Mouse (Mus musculus): ENCODE data around the gene Slc45a3. TPM values are rescaled to one million over a fixed set of nuclear protein-coding genes. Genes with fewer than 3 reads are reported as not detected.

Gene Slc45a3
- polyA plus RNA-seq, 1 experiment from 2014 or later = 2.6 TPM

DNA sequence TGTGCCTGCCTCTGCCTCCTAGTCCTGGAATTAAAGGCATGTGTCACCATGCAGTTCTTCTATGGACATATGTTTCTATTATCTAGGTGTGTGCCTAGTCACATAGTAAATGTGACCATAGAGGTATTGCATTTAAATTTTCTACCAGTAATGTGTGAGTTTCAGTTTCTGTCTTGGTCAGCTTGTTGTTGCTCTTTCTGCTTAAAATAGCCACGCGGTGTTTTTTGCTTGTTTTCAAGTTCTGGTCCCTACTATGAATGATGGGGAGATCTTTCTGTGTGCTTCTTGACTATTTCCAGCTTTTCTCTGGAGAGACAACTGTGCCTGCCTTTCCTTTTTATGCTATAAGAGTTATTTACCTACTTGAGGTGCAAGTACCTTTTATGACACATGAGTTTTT is 49.0 kb downstream of the Slc45a3 start:
- H3K4me2 ChIP-seq = no peak overlapping the region
- no peaks in the 10 kb centered on the region for H3K27me3 ChIP-seq
- DNase-seq (no peak), ATAC-seq (ENCODE audit: low read depth) (no peak)
- WGBS (ENCODE audit: insufficient replicate concordance) = 70% methylated on average over 2 of the region's 2 CpGs
- no peak overlapping the region for H3K27ac ChIP-seq
- H3K4me3 ChIP-seq (replicated peaks) = no peak overlapping the region
- H3K36me3 ChIP-seq = peaks cover 31% of the 10 kb centered on the region
- H3K9me3 ChIP-seq (replicated peaks) = no peaks in the 10 kb centered on the region
- H3K9ac ChIP-seq = no peak overlapping the region
- peaks cover 46% of the 10 kb centered on the region for H3K4me1 ChIP-seq (replicated peaks)

DNA sequence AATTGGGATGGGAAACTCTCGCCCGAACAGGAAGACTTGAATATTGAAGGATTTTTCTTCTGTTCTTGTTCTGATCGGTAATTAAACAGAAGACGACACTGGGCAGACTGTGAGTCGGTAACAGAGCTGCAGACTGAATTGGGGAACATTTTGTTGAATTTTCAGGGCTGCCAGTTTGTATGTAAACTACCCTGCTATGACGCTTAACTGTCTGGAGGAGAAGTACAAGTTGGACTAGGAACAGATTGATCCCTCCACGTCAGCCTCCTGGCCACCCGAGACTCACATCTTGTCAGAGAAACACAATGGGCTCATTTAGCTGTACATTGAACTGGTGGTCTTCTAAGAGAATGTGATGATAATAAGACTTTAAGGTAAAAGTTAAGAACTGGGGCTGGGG is 50.1 kb downstream of the Slc45a3 start:
- H3K9ac ChIP-seq = no peak overlapping the region
- no peak for DNase-seq
- H3K27ac ChIP-seq = no peak overlapping the region
- no peak overlapping the region for H3K4me3 ChIP-seq (replicated peaks)
- H3K9me3 ChIP-seq (replicated peaks) = no peaks in the 10 kb centered on the region
- WGBS (ENCODE audit: insufficient replicate concordance) = 87% methylated on average over 8 of the region's 8 CpGs
- peaks cover 44% of the 10 kb centered on the region for H3K4me1 ChIP-seq (replicated peaks)
- peaks cover 41% of the 10 kb centered on the region for H3K36me3 ChIP-seq
- no peak overlapping the region for H3K4me2 ChIP-seq
- no peaks in the 10 kb centered on the region for H3K27me3 ChIP-seq
- no peak for ATAC-seq (ENCODE audit: low read depth)

GRCm38 (mm10) chr1:132014800-132015199 is 52.0 kb downstream of the Slc45a3 start:
- Histone ChIP-seq H3K27ac (no peak overlapping the region), H3K36me3 (peaks cover 60% of the 10 kb centered on the region), H3K27me3 (no peaks in the 10 kb centered on the region), H3K4me2 (no peak overlapping the region), H3K4me1 (replicated peaks) (peaks cover 33% of the 10 kb centered on the region), H3K4me3 (replicated peaks) (no peak overlapping the region), H3K9ac (no peak overlapping the region), H3K9me3 (replicated peaks) (no peaks in the 10 kb centered on the region)
- no peak for DNase-seq
- no peak for ATAC-seq (ENCODE audit: low read depth)
- 85% methylated on average over 1 of the region's 1 CpGs for WGBS (ENCODE audit: insufficient replicate concordance)

DNA sequence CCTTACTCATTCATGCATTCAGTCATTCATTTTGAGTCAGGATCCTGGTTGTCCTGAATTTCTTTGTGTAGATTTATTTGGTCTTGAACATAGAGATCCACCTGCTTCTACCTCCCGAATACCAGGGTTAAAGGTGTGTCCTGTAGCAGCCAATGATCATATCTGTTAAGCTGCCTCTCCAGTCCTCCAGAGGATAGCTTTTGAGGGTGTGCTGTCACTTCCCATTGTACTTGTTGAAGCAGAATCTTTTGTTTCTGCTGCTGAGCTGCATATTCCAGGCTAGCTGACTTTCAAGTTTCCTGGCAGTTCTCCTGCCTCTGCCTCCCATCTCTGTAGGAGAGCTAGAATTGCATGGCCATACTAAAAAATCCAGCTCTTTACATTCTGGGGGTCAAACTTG is 53.9 kb downstream of the Slc45a3 start:
- Histone ChIP-seq H3K9me3 (replicated peaks) (no peaks in the 10 kb centered on the region), H3K9ac (no peak overlapping the region), H3K4me2 (no peak overlapping the region), H3K36me3 (peaks cover 77% of the 10 kb centered on the region), H3K4me3 (replicated peaks) (no peak overlapping the region), H3K4me1 (replicated peaks) (peaks cover 18% of the 10 kb centered on the region), H3K27ac (no peak overlapping the region), H3K27me3 (no peaks in the 10 kb centered on the region)
- ATAC-seq (ENCODE audit: low read depth) (no peak), DNase-seq (no peak)
- 86% methylated on average over 1 of the region's 1 CpGs for WGBS (ENCODE audit: insufficient replicate concordance)

- H3K4me2 ChIP-seq = no peak overlapping the region
- H3K9me3 ChIP-seq (replicated peaks) = no peaks in the 10 kb centered on the region
- ATAC-seq (ENCODE audit: low read depth) = no peak
- peaks cover 13% of the 10 kb centered on the region for H3K4me1 ChIP-seq (replicated peaks)
- H3K9ac ChIP-seq = no peak overlapping the region
- no peak overlapping the region for H3K27ac ChIP-seq
- peaks cover 87% of the 10 kb centered on the region for H3K36me3 ChIP-seq
- no peak for DNase-seq
- WGBS (ENCODE audit: insufficient replicate concordance) = 90% methylated on average over 7 of the region's 7 CpGs
- H3K27me3 ChIP-seq = no peaks in the 10 kb centered on the region
- H3K4me3 ChIP-seq (replicated peaks) = no peak overlapping the region
Observed at GRCm38 (mm10) chr1:132019876-132020275, 57.1 kb downstream of the Slc45a3 start.

GRCm38 (mm10) chr1:132022107-132022506 is 59.3 kb downstream of the Slc45a3 start:
- WGBS (ENCODE audit: insufficient replicate concordance) = 69% methylated on average over 3 of the region's 3 CpGs
- no peak overlapping the region for H3K4me2 ChIP-seq

GRCm38 (mm10) chr1:132026925-132027646 is 64.3 kb downstream of the Slc45a3 start:
- H3K9ac ChIP-seq = peak overlapping the region; percentile 64

More at GRCm38 (mm10) chr1:132022107-132022506, 59.3 kb downstream of the Slc45a3 start:
- Histone ChIP-seq H3K4me3 (replicated peaks) (no peak overlapping the region), H3K9ac (no peak overlapping the region), H3K9me3 (replicated peaks) (no peaks in the 10 kb centered on the region), H3K27me3 (no peaks in the 10 kb centered on the region), H3K36me3 (peaks cover 82% of the 10 kb centered on the region), H3K27ac (peak overlapping the region; percentile 73), H3K4me1 (replicated peaks) (peaks cover 32% of the 10 kb centered on the region)
- ATAC-seq (ENCODE audit: low read depth) = no peak
- DNase-seq = no peak

DNA sequence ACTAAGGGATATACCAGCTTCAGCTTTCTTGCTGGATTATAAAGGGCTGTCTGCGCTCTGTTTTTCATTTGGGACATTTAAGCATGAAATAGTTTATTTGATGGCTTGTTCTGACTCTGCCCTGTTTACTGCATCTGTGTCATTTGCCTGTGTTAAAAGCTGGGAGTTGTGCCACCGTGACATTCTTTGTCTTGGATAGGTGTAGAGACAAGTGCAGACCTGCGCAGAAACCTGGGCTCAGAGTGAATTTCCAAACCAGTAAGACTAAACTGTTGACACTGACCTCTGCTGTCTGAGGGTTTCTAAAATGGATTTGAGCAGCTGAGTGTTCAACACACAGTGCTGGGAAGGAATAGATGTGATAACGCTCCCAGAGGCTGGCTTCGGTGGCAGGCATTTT is 65.2 kb downstream of the Slc45a3 start:
- no peak for DNase-seq
- Histone ChIP-seq H3K27ac (peak overlapping the region; percentile 94), H3K36me3 (peaks cover 80% of the 10 kb centered on the region), H3K4me2 (no peak overlapping the region), H3K9ac (no peak overlapping the region), H3K4me3 (replicated peaks) (no peak overlapping the region), H3K9me3 (replicated peaks) (no peaks in the 10 kb centered on the region), H3K27me3 (no peaks in the 10 kb centered on the region), H3K4me1 (replicated peaks) (peaks cover 38% of the 10 kb centered on the region)
- no peak for ATAC-seq (ENCODE audit: low read depth)
- 90% methylated on average over 5 of the region's 5 CpGs for WGBS (ENCODE audit: insufficient replicate concordance)

More at GRCm38 (mm10) chr1:132026925-132027646, 64.3 kb downstream of the Slc45a3 start:
- peak; percentile 66 for DNase-seq
- H3K9me3 ChIP-seq (replicated peaks) = no peaks in the 10 kb centered on the region
- H3K4me3 ChIP-seq (replicated peaks) = peak overlapping the region; percentile 25
- peak; percentile 99 for ATAC-seq (ENCODE audit: low read depth)
- H3K4me2 ChIP-seq = peak overlapping the region; percentile 66
- H3K27me3 ChIP-seq = no peaks in the 10 kb centered on the region
- peaks cover 81% of the 10 kb centered on the region for H3K36me3 ChIP-seq
- H3K27ac ChIP-seq = peak overlapping the region; percentile 94
- WGBS (ENCODE audit: insufficient replicate concordance) = 72% methylated on average over 11 of the region's 11 CpGs
- peaks cover 43% of the 10 kb centered on the region for H3K4me1 ChIP-seq (replicated peaks)

GRCm38 (mm10) chr1:132028413-132028812 is 65.6 kb downstream of the Slc45a3 start:
- no peak for DNase-seq
- Histone ChIP-seq H3K4me1 (replicated peaks) (peaks cover 38% of the 10 kb centered on the region), H3K9ac (no peak overlapping the region), H3K36me3 (peaks cover 79% of the 10 kb centered on the region), H3K27ac (peak overlapping the region; percentile 94), H3K4me2 (no peak overlapping the region), H3K27me3 (no peaks in the 10 kb centered on the region), H3K9me3 (replicated peaks) (no peaks in the 10 kb centered on the region), H3K4me3 (replicated peaks) (no peak overlapping the region)
- WGBS (ENCODE audit: insufficient replicate concordance) = 87% methylated on average over 9 of the region's 9 CpGs
- no peak for ATAC-seq (ENCODE audit: low read depth)

DNA sequence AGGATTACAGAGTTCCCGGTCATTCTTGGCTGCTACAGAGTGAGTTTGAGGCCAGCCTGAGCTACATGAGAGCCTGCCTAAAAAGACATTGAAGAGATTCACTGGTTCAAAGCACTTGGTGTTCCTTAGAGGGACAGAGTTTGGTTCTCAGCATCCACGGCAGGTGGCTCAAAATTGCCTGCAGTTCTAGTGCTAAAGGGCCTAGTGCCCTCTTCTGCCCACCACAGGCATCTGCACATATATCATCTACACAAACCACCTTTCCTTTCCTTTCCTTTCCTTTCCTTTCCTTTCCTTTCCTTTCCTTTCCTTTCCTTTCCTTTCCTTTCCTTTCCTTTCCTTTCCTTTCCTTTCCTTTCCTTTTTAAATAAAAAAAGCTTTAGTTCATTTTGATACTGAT is 67.8 kb downstream of the Slc45a3 start:
- Histone ChIP-seq H3K4me2 (no peak overlapping the region), H3K27ac (no peak overlapping the region; the same call in 1 of the 2 replicates), H3K4me1 (replicated peaks) (peaks cover 33% of the 10 kb centered on the region), H3K36me3 (peaks cover 69% of the 10 kb centered on the region), H3K9ac (no peak overlapping the region), H3K27me3 (no peaks in the 10 kb centered on the region), H3K4me3 (replicated peaks) (no peak overlapping the region), H3K9me3 (replicated peaks) (no peaks in the 10 kb centered on the region)
- ATAC-seq (ENCODE audit: low read depth) = no peak
- no peak for DNase-seq
- 73% methylated on average over 2 of the region's 2 CpGs for WGBS (ENCODE audit: insufficient replicate concordance)

- ATAC-seq (ENCODE audit: low read depth) (no peak), DNase-seq (no peak)
- peaks cover 62% of the 10 kb centered on the region for H3K36me3 ChIP-seq
- H3K4me3 ChIP-seq (replicated peaks) = no peak overlapping the region
- no peaks in the 10 kb centered on the region for H3K9me3 ChIP-seq (replicated peaks)
- no peak overlapping the region for H3K27ac ChIP-seq
- no peak overlapping the region for H3K4me2 ChIP-seq
- WGBS (ENCODE audit: insufficient replicate concordance) = 85% methylated on average over 7 of the region's 7 CpGs
- H3K4me1 ChIP-seq (replicated peaks) = peaks cover 18% of the 10 kb centered on the region
- H3K9ac ChIP-seq = no peak overlapping the region
- no peaks in the 10 kb centered on the region for H3K27me3 ChIP-seq
Observed at GRCm38 (mm10) chr1:132032172-132032571, 69.4 kb downstream of the Slc45a3 start.
